Mouse (Mus musculus) E14TG2a.4 (cell line): Measurements from ENCODE around the gene Snx19.
A peak's percentile ranks its signal among the peaks of the same experiment; 100 is the strongest.

Experiments used
- CTCF ChIP-seq: conservative IDR thresholded peaks from 2 replicates; pipeline ENCODE4 v1.5.1; 2014; ENCODE audit warnings: low read length
- NANOG ChIP-seq: IDR thresholded peaks from 2 replicates; pipeline ENCODE4 v1.6.1; 2014; ENCODE audit warnings: borderline replicate concordance, low read length, mixed read lengths
- POU5F1 ChIP-seq: IDR thresholded peaks from 2 replicates; pipeline ENCODE4 v1.6.1; 2014; ENCODE audit warnings: low read length, borderline replicate concordance

DNA sequence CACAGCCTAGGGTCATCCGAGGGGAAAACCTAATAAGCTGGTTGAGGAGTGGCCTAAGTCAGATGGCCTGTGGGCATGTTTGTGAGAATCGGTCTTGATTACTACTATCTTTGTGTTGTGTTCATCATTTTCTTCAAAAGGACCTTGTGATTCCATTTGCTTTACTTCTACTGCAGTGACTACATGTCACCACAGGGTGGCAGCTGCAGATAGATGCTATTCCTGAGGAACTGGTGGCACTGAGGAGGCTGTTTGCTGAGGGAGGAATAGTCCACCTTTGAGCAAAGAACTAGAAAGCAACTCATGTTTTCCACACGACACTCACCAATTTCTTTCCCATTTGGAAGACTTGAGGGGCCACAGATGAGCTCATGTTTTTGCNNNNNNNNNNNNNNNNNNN is 11.6 kb downstream of the Snx19 start:
- TF ChIP-seq CTCF (peak; percentile 72), POU5F1 (no peak), NANOG (no peak)
